Mouse (Mus musculus) erythroblast, embryonic 14.5 days (primary cell): Measurements from ENCODE around the gene Gm21970.

Experiments
- GATA1 ChIP-seq: IDR thresholded peaks from 2 replicates; pipeline ENCODE4 v1.6.1; 2012; ENCODE audit warnings: low read length, inconsistent platforms, mixed read lengths
- TAL1 ChIP-seq: IDR thresholded peaks from 3 replicates; pipeline ENCODE4 v1.6.1; 2012; ENCODE audit warnings: low read length, inconsistent platforms, mixed read lengths

DNA sequence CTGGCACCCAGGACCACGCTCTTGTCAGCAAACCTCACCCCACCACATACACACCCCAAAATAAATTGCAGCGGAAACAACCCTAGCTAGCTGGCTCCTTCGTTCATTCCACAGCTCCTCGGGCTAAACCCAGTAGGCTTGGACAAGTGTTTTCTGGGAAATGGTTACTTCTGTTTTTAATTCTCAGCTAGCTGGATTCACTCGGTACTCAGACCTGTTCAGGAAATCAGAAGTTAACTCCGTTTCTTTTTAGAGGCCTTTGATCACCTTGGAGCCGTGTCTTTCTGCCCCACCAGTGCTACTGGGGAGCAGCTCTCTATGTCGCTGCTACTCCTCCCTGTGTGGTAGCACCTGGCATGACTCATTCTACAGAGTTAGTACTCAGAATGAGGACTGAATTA lies 51.7 kb downstream of the Gm21970 start:
- TF ChIP-seq TAL1 = no peak
- no peak for TF ChIP-seq GATA1
